15 mouse cellular contexts compared by ENCODE assay signal in genomic region chr19:53145075-53145474, GRCm38 (mm10). TPM values are rescaled to one million over a fixed set of nuclear protein-coding genes. Genes with fewer than 3 reads are reported as not detected.
DNase-seq lines count a peak whose midpoint lies in the region; ATAC-seq and TF ChIP-seq lines count a peak whose summit lies in the region.
"Had no signal": no experiment of that assay in that cellular context is flagged by ENCODE, and none has a peak within 500 bp of the region (broad histone marks: within the 10 kb centered on the region; RNA-seq: fewer than 3 reads in every experiment).

No protein-coding gene starts in this region.

- peak overlapping the region; percentile 94; the same call in 1 of the 2 replicates for H3K4me3 ChIP-seq in heart, postnatal 0 days (ENCODE audit: low read depth, low read length)
- no peak overlapping the region for H3K4me3 ChIP-seq in liver, postnatal 0 days (ENCODE audit: low read depth, low read length)
- H3K4me3 ChIP-seq in liver, embryonic 12.5 days: no peak overlapping the region
- 0 out of 2 replicates have a peak overlapping the region, but pooled peaks have one; percentile 91 for H3K4me3 ChIP-seq in embryonic facial prominence, embryonic 14.5 days (ENCODE audit: low read depth, low read length)
- H3K4me3 ChIP-seq in limb, embryonic 14.5 days (replicated peaks; ENCODE audit: low read length): peak overlapping the region; percentile 95
- H3K4me3 ChIP-seq: forebrain, embryonic 15.5 days; midbrain, embryonic 12.5 days; myocyte had no signal

- TF ChIP-seq EP300 in heart, postnatal 0 days (IDR thresholded peaks at IDR 0.05; ENCODE audit: low read depth): no peak
- no peak for TF ChIP-seq EP300 in liver, postnatal 0 days (IDR thresholded peaks at IDR 0.05; ENCODE audit: low read depth)

- H3K9me3 ChIP-seq in heart, postnatal 0 days (replicated peaks; ENCODE audit: control insufficient read depth, low read length): no peaks in the 10 kb centered on the region
- H3K9me3 ChIP-seq in liver, postnatal 0 days (ENCODE audit: low read length): no peaks in the 10 kb centered on the region
- H3K9me3 ChIP-seq in liver, embryonic 12.5 days (replicated peaks): no peaks in the 10 kb centered on the region
- H3K9me3 ChIP-seq in embryonic facial prominence, embryonic 14.5 days (ENCODE audit: control insufficient read depth, low read length): no peaks in the 10 kb centered on the region
- no peaks in the 10 kb centered on the region for H3K9me3 ChIP-seq in limb, embryonic 14.5 days (ENCODE audit: control insufficient read depth, low read length)
- H3K9me3 ChIP-seq: forebrain, embryonic 15.5 days; midbrain, embryonic 12.5 days had no signal

- no peak overlapping the region for H3K27ac ChIP-seq in heart, postnatal 0 days (ENCODE audit: low read depth)
- no peak overlapping the region for H3K27ac ChIP-seq in liver, postnatal 0 days (ENCODE audit: low read depth)
- no peak overlapping the region for H3K27ac ChIP-seq in liver, embryonic 12.5 days
- no peak overlapping the region for H3K27ac ChIP-seq in embryonic facial prominence, embryonic 14.5 days (replicated peaks; ENCODE audit: low read depth, low read length)
- H3K27ac ChIP-seq in limb, embryonic 14.5 days (replicated peaks; ENCODE audit: low read depth, low read length): no peak overlapping the region
- H3K27ac ChIP-seq: forebrain, embryonic 15.5 days; midbrain, embryonic 12.5 days had no signal

- no peak for ATAC-seq in heart, postnatal 0 days (ENCODE audit: insufficient read depth, low read depth)
- ATAC-seq in liver, postnatal 0 days: no peak
- ATAC-seq in liver, embryonic 12.5 days: no peak
- ATAC-seq in embryonic facial prominence, embryonic 14.5 days (ENCODE audit: low read depth): no peak
- ATAC-seq in limb, embryonic 14.5 days (ENCODE audit: low FRiP score, low read depth): no peak
- ATAC-seq: forebrain, embryonic 15.5 days had no signal

- peaks cover 49% of the 10 kb centered on the region for H3K4me1 ChIP-seq in heart, postnatal 0 days (ENCODE audit: control insufficient read depth, insufficient read depth)
- peaks cover 28% of the 10 kb centered on the region for H3K4me1 ChIP-seq in liver, postnatal 0 days (ENCODE audit: insufficient read depth)
- peaks cover 66% of the 10 kb centered on the region for H3K4me1 ChIP-seq in liver, embryonic 12.5 days
- peaks cover 34% of the 10 kb centered on the region for H3K4me1 ChIP-seq in embryonic facial prominence, embryonic 14.5 days (ENCODE audit: control insufficient read depth, insufficient read depth, low read length)
- H3K4me1 ChIP-seq in limb, embryonic 14.5 days (ENCODE audit: control insufficient read depth, insufficient read depth, low read length): peaks cover 31% of the 10 kb centered on the region

- no peaks in the 10 kb centered on the region for H3K27me3 ChIP-seq in heart, postnatal 0 days (ENCODE audit: control insufficient read depth, insufficient read depth, low read length)
- no peaks in the 10 kb centered on the region for H3K27me3 ChIP-seq in liver, postnatal 0 days (ENCODE audit: insufficient read depth, low read length)
- no peaks in the 10 kb centered on the region for H3K27me3 ChIP-seq in liver, embryonic 12.5 days (replicated peaks)
- H3K27me3 ChIP-seq in embryonic facial prominence, embryonic 14.5 days (replicated peaks; ENCODE audit: control insufficient read depth, insufficient read depth, low read length): no peaks in the 10 kb centered on the region
- H3K27me3 ChIP-seq in limb, embryonic 14.5 days (ENCODE audit: control insufficient read depth, insufficient read depth, low read length): no peaks in the 10 kb centered on the region
- H3K27me3 ChIP-seq: forebrain, embryonic 15.5 days had no signal

- TF ChIP-seq CTCF in heart, postnatal 0 days (IDR thresholded peaks at IDR 0.05; ENCODE audit: low read depth): no peak
- no peak for TF ChIP-seq CTCF in liver, postnatal 0 days (IDR thresholded peaks at IDR 0.05; ENCODE audit: low read depth)

- H3K9ac ChIP-seq in heart, postnatal 0 days (replicated peaks; ENCODE audit: low read depth, low read length): no peak overlapping the region
- H3K9ac ChIP-seq in liver, postnatal 0 days (replicated peaks): no peak overlapping the region
- no peak overlapping the region for H3K9ac ChIP-seq in liver, embryonic 12.5 days
- H3K9ac ChIP-seq in embryonic facial prominence, embryonic 14.5 days (ENCODE audit: low read depth, low read length): no peak overlapping the region
- no peak overlapping the region for H3K9ac ChIP-seq in limb, embryonic 14.5 days (ENCODE audit: low read depth, low read length, severe bottlenecking)
- H3K9ac ChIP-seq: forebrain, embryonic 15.5 days; midbrain, embryonic 12.5 days had no signal

- no peaks in the 10 kb centered on the region for H3K36me3 ChIP-seq in heart, postnatal 0 days (replicated peaks; ENCODE audit: control insufficient read depth, insufficient read depth, low read length)
- no peaks in the 10 kb centered on the region for H3K36me3 ChIP-seq in liver, postnatal 0 days (replicated peaks; ENCODE audit: insufficient read depth, low read length)
- H3K36me3 ChIP-seq in liver, embryonic 12.5 days: no peaks in the 10 kb centered on the region
- H3K36me3 ChIP-seq in embryonic facial prominence, embryonic 14.5 days (ENCODE audit: control insufficient read depth, insufficient read depth, low read length): no peaks in the 10 kb centered on the region
- H3K36me3 ChIP-seq in limb, embryonic 14.5 days (ENCODE audit: control insufficient read depth, insufficient read depth, low read length): no peaks in the 10 kb centered on the region
- H3K36me3 ChIP-seq: forebrain, embryonic 15.5 days; midbrain, embryonic 12.5 days had no signal

- WGBS in heart, postnatal 0 days: 5% methylated on average over 2 of the region's 2 CpGs
- WGBS in liver, postnatal 0 days (ENCODE audit: insufficient replicate concordance): 22% methylated on average over 2 of the region's 2 CpGs
- 50% methylated on average over 2 of the region's 2 CpGs for WGBS in liver, embryonic 12.5 days (ENCODE audit: insufficient replicate concordance)
- 5% methylated on average over 2 of the region's 2 CpGs for WGBS in embryonic facial prominence, embryonic 14.5 days
- WGBS in limb, embryonic 14.5 days: 2% methylated on average over 2 of the region's 2 CpGs

- peak overlapping the region; percentile 83 for H3K4me2 ChIP-seq in heart, postnatal 0 days (ENCODE audit: low read depth, low read length)
- H3K4me2 ChIP-seq in liver, postnatal 0 days (ENCODE audit: low read depth, low read length): peak overlapping the region; percentile 95; the same call in 1 of the 2 replicates
- no peak overlapping the region for H3K4me2 ChIP-seq in liver, embryonic 12.5 days
- H3K4me2 ChIP-seq in embryonic facial prominence, embryonic 14.5 days (ENCODE audit: low read depth, low read length): peak overlapping the region; percentile 75
- peak overlapping the region; percentile 90; the same call in 1 of the 2 replicates for H3K4me2 ChIP-seq in limb, embryonic 14.5 days (replicated peaks; ENCODE audit: low read depth, low read length, severe bottlenecking)
- H3K4me2 ChIP-seq: forebrain, embryonic 15.5 days had no signal

- TF ChIP-seq POLR2A in limb, embryonic 14.5 days (IDR thresholded peaks at IDR 0.05; ENCODE audit: borderline replicate concordance, extremely low read depth, insufficient read depth, insufficient read length): no peak

- no peak for DNase-seq in heart, postnatal 0 days (ENCODE audit: low spot score)
- no peak for DNase-seq in heart, adult 8-10 months (ENCODE audit: low spot score)
- DNase-seq in liver, postnatal 0 days: no peak
- DNase-seq in embryonic facial prominence, embryonic 14.5 days (ENCODE audit: low spot score): peak; percentile 67
- DNase-seq in limb, embryonic 14.5 days (ENCODE audit: low spot score): no peak
- DNase-seq in spleen, postnatal 14 days (ENCODE audit: low spot score in 2 of 2): no peak
- DNase-seq: cerebellum, adult 18-20 months; kidney, postnatal 10 days; lung, postnatal 10 days; right cerebral cortex, postnatal 4 days; thymus, postnatal 25 days had no signal

RNA-seq across cellular contexts. Expression of gene Add3, which starts 4.8 kb away (rescaled TPM):
- 62.1 and 78.8 TPM in 2 replicates for total RNA-seq in heart, postnatal 0 days (2014; rRNA removed; ENCODE audit: low replicate concordance)
- 81.2 and 82.9 TPM in 2 replicates for polyA plus RNA-seq in heart, postnatal 0 days (2015; fragmentation: Nextera tagmentation; extraction: Ambion mirVana)
- total RNA-seq in heart, adult 8-10 months (2022): 10 to 100 TPM; 35.7 to 51.4 (median 39.9) TPM
- 17.5 and 21.4 TPM in 2 replicates for polyA plus RNA-seq in liver, postnatal 0 days (2015; fragmentation: Nextera tagmentation; extraction: Ambion mirVana)
- 42.1 and 42.2 TPM in 2 replicates for polyA plus RNA-seq in liver, embryonic 12.5 days (2016; fragmentation: Nextera tagmentation; extraction: Ambion mirVana)
- 76.2 and 89.1 TPM in 2 replicates for polyA plus RNA-seq in embryonic facial prominence, embryonic 14.5 days (2014; fragmentation: Nextera tagmentation; extraction: Ambion mirVana)
- 46.8 and 53.0 TPM in 2 replicates for polyA plus RNA-seq in limb, embryonic 14.5 days (2012; rRNA removed)
- 89.5 and 97.3 TPM in 2 replicates for polyA plus RNA-seq in limb, embryonic 14.5 days (2014; fragmentation: Nextera tagmentation; extraction: Ambion mirVana)

Comparison
In these comparisons a context has a peak if more than half of its experiments do, and no peak if none do; other contexts are left out.
1. H3K4me3 ChIP-seq: peak in heart, postnatal 0 days (single experiment), embryonic facial prominence, embryonic 14.5 days (single experiment) and limb, embryonic 14.5 days (single experiment); none in liver, postnatal 0 days (single experiment) and liver, embryonic 12.5 days (single experiment).